Mouse (Mus musculus) erythroblast, embryonic 14.5 days (primary cell): ENCODE results near the gene Gpr171.

Experiments
- GATA1 ChIP-seq: IDR thresholded peaks from 2 replicates; pipeline ENCODE4 v1.6.1; 2012; ENCODE audit warnings: low read length, inconsistent platforms, mixed read lengths
- TAL1 ChIP-seq: IDR thresholded peaks from 3 replicates; pipeline ENCODE4 v1.6.1; 2012; ENCODE audit warnings: low read length, inconsistent platforms, mixed read lengths

DNA sequence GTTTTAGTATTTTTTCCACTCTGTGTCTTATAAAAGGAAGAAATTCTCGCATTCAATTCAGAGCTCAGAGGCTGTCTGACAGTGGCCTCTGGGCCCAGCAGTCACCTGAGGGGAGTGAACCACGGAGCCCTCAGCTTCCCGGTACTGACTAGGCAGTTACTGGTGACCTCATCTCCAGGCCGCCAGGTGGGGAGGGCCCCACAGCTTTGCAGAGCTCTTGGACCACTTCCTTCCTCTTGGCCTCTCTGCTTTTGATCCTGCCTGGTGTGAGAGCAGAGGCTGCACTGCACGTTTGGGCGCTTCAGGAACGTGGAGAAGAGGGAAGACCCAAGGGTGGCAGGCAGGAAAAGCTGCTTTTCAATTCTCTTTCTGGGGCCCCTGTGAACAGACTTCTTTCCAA lies 20.7 kb downstream of the Gpr171 start:
- no peak for TF ChIP-seq GATA1
- TF ChIP-seq TAL1, result no peak
